Mouse (Mus musculus): ENCODE results near the gene Rmdn3. TPM values are rescaled to one million over a fixed set of nuclear protein-coding genes. Genes with fewer than 3 reads are reported as not detected.

Rmdn3 gene
- total and polyA plus RNA-seq, 3 experiments: 52.5 to 57.4 TPM; not detected in 1

- Histone ChIP-seq H3K4me1 (ENCODE audit: control insufficient read depth in 1 of 2, insufficient read depth in 2 of 2, low read length in 2 of 2) (peaks cover 1 to 3% of the 10 kb centered on the region in 2 experiments; a peak in 2 of 4 replicates), H3K36me3 (ENCODE audit: control insufficient read depth in 1 of 2, insufficient read depth in 2 of 2, low read length in 2 of 2) (no peaks in the 10 kb centered on the region), H3K27ac (ENCODE audit: control insufficient read depth, low read depth, low read length) (no peak overlapping the region), H3K9ac (ENCODE audit: control insufficient read depth, low read depth, low read length, poor library complexity, severe bottlenecking) (no peak overlapping the region), H3K79me2 (ENCODE audit: control insufficient read depth, insufficient read depth, low read length, poor library complexity) (peaks cover 2% of the 10 kb centered on the region; the same call in 1 of the 2 replicates), H3K9me3 (replicated peaks; ENCODE audit: insufficient read depth, low read length) (no peaks in the 10 kb centered on the region), H3K4me3 (ENCODE audit: control insufficient read depth in 1 of 2, insufficient read depth in 1 of 2, low read depth in 2 of 2, low read length in 2 of 2) (no peak overlapping the region), H3K27me3 (ENCODE audit: control insufficient read depth in 1 of 2, insufficient read depth in 2 of 2, low read length in 2 of 2) (no peaks in the 10 kb centered on the region)
- TF ChIP-seq ETS1 (IDR thresholded peaks at IDR 0.05; ENCODE audit: low read depth, low read length): no peak
- TF ChIP-seq HCFC1 (IDR thresholded peaks at IDR 0.05; ENCODE audit: low read depth, low read length): no peak
- no peak for TF ChIP-seq ZMIZ1 (IDR thresholded peaks at IDR 0.05; ENCODE audit: low read depth, low read length)
- no peak for TF ChIP-seq GABPA (IDR thresholded peaks at IDR 0.05; ENCODE audit: low read depth, low read length)
- TF ChIP-seq RAD21 (IDR thresholded peaks at IDR 0.05; ENCODE audit: low read depth, low read length): no peak
- TF ChIP-seq TCF12 (IDR thresholded peaks at IDR 0.05; ENCODE audit: low read depth, low read length): no peak
- no peak for TF ChIP-seq MEF2A (IDR thresholded peaks at IDR 0.05; ENCODE audit: extremely low read depth, insufficient replicate concordance, low read depth, low read length, poor library complexity, severe bottlenecking)
- no peak for TF ChIP-seq MAX (IDR thresholded peaks at IDR 0.05; ENCODE audit: low read length)
- no peak for TF ChIP-seq ELF1 (IDR thresholded peaks at IDR 0.05; ENCODE audit: low read depth, low read length)
- no peak for TF ChIP-seq JUND (IDR thresholded peaks at IDR 0.05; ENCODE audit: low read depth, low read length)
- no peak for TF ChIP-seq E2F4 (IDR thresholded peaks at IDR 0.05; ENCODE audit: borderline replicate concordance, low read depth, low read length)
- TF ChIP-seq ZC3H11A (IDR thresholded peaks at IDR 0.05; ENCODE audit: low read depth, low read length): no peak
- no peak for TF ChIP-seq MYB (IDR thresholded peaks at IDR 0.05; ENCODE audit: low read depth, low read length)
- TF ChIP-seq USF1 (IDR thresholded peaks at IDR 0.05; ENCODE audit: low read depth, low read length): no peak
- TF ChIP-seq ZKSCAN1 (IDR thresholded peaks at IDR 0.05; ENCODE audit: low read depth, low read length): no peak
- TF ChIP-seq SIN3A (IDR thresholded peaks at IDR 0.05; ENCODE audit: low read length): no peak
- TF ChIP-seq UBTF (IDR thresholded peaks at IDR 0.05; ENCODE audit: borderline replicate concordance, insufficient read depth, low read depth, low read length): no peak
- no peak for TF ChIP-seq POLR2A (IDR thresholded peaks at IDR 0.05; ENCODE audit: control insufficient read depth in 1 of 2, insufficient read depth in 1 of 2, low read depth in 1 of 2, low read length in 2 of 2, poor library complexity in 1 of 2)
- DNase-seq (ENCODE audit: low read depth, low spot score): no peak
These were observed 34.1 kb upstream of the Rmdn3 start for GRCm38 (mm10) chr2:119190969-119191368.

GRCm38 (mm10) chr2:119189029-119189710, 32.3 kb upstream of the Rmdn3 start:
- DNase-seq (ENCODE audit: low read depth, low spot score): peak; percentile 89

More at GRCm38 (mm10) chr2:119189029-119189710, 32.3 kb upstream of the Rmdn3 start:
- H3K9ac ChIP-seq (ENCODE audit: control insufficient read depth, low read depth, low read length, poor library complexity, severe bottlenecking): peak overlapping the region; percentile 43; the same call in 1 of the 2 replicates
- no peaks in the 10 kb centered on the region for H3K36me3 ChIP-seq (ENCODE audit: control insufficient read depth in 1 of 2, insufficient read depth in 2 of 2, low read length in 2 of 2)
- peaks cover 1 to 3% of the 10 kb centered on the region in 2 experiments; a peak in 2 of 4 replicates for H3K4me1 ChIP-seq (ENCODE audit: control insufficient read depth in 1 of 2, insufficient read depth in 2 of 2, low read length in 2 of 2)
- H3K27me3 ChIP-seq (ENCODE audit: control insufficient read depth in 1 of 2, insufficient read depth in 2 of 2, low read length in 2 of 2): no peaks in the 10 kb centered on the region
- H3K4me3 ChIP-seq (ENCODE audit: control insufficient read depth in 1 of 2, insufficient read depth in 1 of 2, low read depth in 2 of 2, low read length in 2 of 2): peak overlapping the region; percentile 32 to 66
- H3K9me3 ChIP-seq (replicated peaks; ENCODE audit: insufficient read depth, low read length): no peaks in the 10 kb centered on the region
- peaks cover 2% of the 10 kb centered on the region; the same call in 1 of the 2 replicates for H3K79me2 ChIP-seq (ENCODE audit: control insufficient read depth, insufficient read depth, low read length, poor library complexity)
- TF ChIP-seq ZC3H11A (IDR thresholded peaks at IDR 0.05; ENCODE audit: low read depth, low read length) (peak; percentile 93), RAD21 (IDR thresholded peaks at IDR 0.05; ENCODE audit: low read depth, low read length) (peak; percentile 93), MAZ (IDR thresholded peaks at IDR 0.05; ENCODE audit: low read depth, low read length) (0 out of 2 replicates have a peak, but pooled peaks have one; percentile 38), CTCF (IDR thresholded peaks at IDR 0.05 in 2 of 3, conservative IDR thresholded peaks at IDR 0.05 in 1 of 3; ENCODE audit: control insufficient read depth in 1 of 3, insufficient read depth in 1 of 3, low read depth in 2 of 3, low read length in 3 of 3, poor library complexity in 1 of 3, severe bottlenecking in 1 of 3) (peak; percentile 86 to 97 (median 90)), SMC3 (IDR thresholded peaks at IDR 0.05; ENCODE audit: low read depth, low read length) (peak; percentile 86), SIN3A (IDR thresholded peaks at IDR 0.05; ENCODE audit: low read length) (peak; percentile 38; the same call in 1 of the 2 replicates), MYC (IDR thresholded peaks at IDR 0.05; ENCODE audit: low read depth, low read length) (0 out of 2 replicates have a peak, but pooled peaks have one; percentile 19), ZNF384 (IDR thresholded peaks at IDR 0.05; ENCODE audit: low read depth, low read length) (peak; percentile 39; the same call in 1 of the 2 replicates), HCFC1 (IDR thresholded peaks at IDR 0.05; ENCODE audit: low read depth, low read length) (no peak), BHLHE40 (IDR thresholded peaks at IDR 0.05; ENCODE audit: borderline replicate concordance, low read depth, low read length) (no peak)
- no peak overlapping the region for H3K27ac ChIP-seq (ENCODE audit: control insufficient read depth, low read depth, low read length)

Measured in MEL (cell line).